Mouse (Mus musculus) embryo, embryonic 10 days (tissue): ENCODE measurements around the gene Cds2.
A peak's percentile ranks its signal among the peaks of the same experiment; 100 is the strongest.
"Not testable (repeated sequence)": the region's sequence is repeated elsewhere in the genome, so short reads cannot be mapped to it uniquely, and the experiment has no call there.

ENCODE experiments used
- DNase-seq: peaks from one replicate; pipeline ENCODE4 v3.0.0-alpha.2; 2015; ENCODE audit warnings: low spot score

The Cds2 gene

DNA sequence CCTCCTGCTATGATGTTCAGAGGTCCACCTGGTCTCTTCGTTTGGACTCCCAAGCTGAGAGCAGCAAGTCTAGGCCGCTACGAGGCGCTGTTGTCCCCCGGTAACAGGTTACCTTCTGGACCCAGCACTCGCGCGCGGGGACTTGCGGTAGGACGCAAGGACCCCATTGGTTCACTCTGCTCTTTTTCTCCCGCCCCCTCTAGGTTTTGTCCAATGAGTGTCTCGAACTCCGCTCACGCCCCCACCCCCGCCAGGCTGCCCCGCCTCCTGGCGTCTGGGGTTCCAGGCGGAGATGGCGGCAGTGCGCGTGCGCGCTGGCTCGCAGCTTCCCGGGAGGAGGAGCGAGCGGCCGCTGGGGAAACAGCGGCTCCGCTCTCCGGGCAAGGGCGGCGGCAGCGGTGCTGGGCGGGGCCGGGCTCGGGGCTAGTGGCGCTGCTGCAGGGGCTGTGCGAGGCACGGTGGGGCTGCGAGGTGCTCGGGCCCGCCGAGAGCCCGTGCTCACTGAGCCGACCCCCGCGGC lies at the start of gene Cds2:
Cds2 (plus strand) TSS at position 270 of the 520 bp plus-strand sequence.
- DNase-seq, result peak; percentile 99

DNA sequence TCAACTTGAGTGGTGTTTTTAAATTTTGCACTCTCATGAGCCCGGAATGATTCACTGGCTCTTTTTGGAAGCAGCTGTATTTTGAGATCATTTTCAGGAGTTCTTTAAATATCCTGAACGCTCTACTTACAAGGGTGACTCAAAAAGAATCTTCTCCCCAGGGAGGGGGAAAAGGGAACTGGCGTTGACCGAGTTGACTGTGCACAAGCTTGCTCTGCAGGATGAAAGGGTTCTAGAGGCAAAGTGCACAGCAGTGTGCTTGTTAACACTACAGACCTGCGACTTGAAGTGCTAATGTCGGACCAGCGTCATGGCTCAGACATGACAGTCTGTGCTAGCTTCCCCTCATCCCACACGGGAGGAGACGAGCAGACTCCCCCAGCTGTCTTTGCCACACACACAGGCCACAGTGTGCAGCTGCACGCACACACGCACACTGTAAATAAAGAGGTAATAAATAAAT lies 41.3 kb upstream of the Cds2 start:
- DNase-seq, result no peak

DNA sequence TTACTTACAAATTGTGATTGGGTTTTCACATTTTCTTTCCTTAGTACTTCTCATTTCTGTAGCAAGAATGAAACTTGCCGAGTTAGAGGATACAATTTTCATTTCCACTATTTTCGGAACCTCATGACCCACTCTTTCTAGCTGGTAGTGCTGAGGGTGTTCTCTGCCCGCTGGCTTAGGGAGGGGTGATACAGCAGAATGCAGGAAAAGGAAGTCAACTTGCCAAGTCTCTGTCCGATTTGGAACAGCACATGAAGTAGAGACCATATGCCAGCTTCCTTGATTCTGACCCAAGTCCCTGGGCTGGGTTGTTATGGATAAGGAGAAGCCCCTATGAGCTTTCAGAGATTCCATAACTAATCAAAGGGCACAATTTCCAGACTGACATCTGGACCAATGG lies 38.6 kb upstream of the Cds2 start:
- DNase-seq, result no peak

GRCm38 (mm10) chr2:132232413-132232945 lies 30.5 kb upstream of the Cds2 start:
- DNase-seq, result no peak

DNA sequence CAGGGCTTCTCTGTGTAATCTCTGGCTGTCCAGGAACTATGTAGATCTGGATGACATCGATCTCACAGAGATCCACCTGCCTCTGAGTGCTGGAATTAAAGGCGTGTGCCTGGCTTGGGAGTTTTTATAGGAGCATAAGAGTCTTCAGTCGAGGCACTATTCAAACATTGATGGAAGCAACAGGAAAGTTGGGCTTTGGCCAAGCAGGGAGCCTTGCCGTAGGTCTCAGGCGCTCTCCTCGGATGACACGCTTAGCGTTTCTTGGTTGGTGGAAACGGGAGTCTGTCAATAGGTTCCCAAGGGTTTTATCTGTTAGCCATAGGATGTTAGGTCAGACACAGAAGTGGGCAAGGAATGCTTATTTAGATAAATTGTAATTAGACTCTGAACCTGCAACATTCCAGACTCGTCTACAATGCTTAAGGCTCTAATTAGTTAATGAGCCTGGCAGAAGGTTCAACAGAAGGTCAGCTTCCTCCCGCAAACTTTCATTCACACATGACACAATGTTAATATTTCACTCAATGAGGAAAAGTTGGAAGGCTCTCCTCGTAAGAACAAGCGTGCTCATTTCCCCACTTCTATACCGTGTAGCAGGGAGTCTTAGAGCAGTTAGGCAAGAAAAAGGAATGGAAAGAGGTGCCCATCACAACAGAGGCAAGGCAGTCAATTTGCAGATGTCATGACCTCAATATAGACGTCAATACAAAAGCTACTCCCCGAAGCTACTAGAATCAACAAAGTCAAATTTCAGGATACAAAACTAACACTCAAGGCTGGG lies 28.8 kb upstream of the Cds2 start:
- DNase-seq, result no peak

DNA sequence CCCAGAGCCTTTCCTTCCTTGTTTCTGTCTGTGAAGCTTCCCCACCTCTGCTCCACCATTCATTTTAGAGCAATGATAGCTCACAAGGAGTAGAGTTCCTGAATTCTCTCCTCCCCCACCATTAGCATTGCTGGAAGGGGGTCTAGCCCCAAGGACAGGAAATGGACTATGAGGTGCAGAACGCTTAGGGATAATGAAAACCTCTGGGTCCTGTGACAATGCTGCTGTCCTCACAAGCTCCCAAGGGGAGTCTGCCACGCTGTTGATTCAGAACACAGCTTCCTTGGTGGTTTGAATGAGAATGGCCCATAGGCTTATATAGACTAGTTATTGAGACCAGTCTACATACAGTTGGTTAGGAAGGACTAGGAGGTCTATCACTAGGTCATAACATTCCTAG lies 27.7 kb upstream of the Cds2 start:
- no peak for DNase-seq

- no peak for DNase-seq
Measured at GRCm38 (mm10) chr2:132235975-132236374, 27.0 kb upstream of the Cds2 start.

DNA sequence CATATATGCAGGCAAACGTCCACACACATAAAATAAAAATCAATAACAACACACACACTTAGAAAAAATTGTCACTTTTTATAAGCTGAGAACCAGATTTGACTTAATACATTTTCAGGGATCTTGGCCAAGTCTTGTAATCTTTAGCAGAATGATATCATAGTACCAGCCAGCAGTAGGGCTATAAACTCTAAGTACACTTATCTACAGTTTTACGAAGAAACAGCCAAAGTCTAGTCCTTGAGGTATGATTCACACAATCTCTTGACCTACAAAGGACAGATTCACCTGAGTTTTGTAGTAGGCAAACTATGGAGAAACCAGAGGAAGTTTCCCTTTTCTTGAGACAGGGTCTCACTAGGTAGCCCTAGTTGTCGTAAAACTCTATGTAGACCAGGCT lies 23.5 kb upstream of the Cds2 start:
- not testable (repeated sequence) for DNase-seq

GRCm38 (mm10) chr2:132240457-132240856 lies 22.5 kb upstream of the Cds2 start:
- peak; percentile 73 for DNase-seq

DNA sequence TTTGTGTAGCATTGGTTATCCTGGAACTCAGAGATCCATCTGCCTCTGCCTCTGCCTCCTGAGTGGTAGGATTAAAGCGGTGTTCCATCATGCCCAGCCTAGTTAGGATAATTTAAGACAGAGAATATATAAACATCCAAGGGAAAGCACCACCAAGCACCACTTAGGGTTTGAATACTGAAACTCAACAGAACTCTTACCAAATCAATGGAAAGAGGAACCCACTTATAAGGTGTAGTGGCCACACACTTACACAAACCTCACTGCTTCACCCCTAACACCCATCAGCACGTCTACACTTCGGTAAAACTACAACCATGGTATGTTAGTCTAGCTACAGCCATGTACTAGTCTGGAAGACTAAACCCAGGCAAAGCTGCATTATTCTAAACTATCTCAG lies 19.6 kb upstream of the Cds2 start:
- DNase-seq, result no peak

- DNase-seq, result peak; percentile 100
Measured at GRCm38 (mm10) chr2:132247539-132248313, 15.2 kb upstream of the Cds2 start, which contains the start of gene Tmem230. Gene Tmem230, minus strand, starts transcription at chr2:132247807.

DNA sequence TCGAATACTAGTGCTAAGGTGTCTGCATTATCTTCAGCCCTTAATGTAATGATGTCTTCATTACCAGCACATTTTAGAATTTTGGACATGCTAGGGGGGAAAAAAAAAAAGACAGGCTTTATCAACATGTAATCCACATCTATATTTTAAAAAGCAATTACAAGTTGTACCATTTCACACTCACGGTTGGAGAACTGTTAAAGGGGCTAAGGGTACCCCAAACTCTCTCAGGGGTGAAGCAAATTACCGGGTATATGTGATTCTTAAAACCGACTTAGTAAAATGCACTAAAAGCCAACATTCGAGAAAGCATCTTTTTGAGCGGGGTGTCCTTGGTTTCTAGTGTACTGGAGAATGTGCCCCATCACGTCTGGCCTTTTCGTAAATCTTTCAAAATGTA lies 11.0 kb upstream of the Cds2 start:
- no peak for DNase-seq

DNA sequence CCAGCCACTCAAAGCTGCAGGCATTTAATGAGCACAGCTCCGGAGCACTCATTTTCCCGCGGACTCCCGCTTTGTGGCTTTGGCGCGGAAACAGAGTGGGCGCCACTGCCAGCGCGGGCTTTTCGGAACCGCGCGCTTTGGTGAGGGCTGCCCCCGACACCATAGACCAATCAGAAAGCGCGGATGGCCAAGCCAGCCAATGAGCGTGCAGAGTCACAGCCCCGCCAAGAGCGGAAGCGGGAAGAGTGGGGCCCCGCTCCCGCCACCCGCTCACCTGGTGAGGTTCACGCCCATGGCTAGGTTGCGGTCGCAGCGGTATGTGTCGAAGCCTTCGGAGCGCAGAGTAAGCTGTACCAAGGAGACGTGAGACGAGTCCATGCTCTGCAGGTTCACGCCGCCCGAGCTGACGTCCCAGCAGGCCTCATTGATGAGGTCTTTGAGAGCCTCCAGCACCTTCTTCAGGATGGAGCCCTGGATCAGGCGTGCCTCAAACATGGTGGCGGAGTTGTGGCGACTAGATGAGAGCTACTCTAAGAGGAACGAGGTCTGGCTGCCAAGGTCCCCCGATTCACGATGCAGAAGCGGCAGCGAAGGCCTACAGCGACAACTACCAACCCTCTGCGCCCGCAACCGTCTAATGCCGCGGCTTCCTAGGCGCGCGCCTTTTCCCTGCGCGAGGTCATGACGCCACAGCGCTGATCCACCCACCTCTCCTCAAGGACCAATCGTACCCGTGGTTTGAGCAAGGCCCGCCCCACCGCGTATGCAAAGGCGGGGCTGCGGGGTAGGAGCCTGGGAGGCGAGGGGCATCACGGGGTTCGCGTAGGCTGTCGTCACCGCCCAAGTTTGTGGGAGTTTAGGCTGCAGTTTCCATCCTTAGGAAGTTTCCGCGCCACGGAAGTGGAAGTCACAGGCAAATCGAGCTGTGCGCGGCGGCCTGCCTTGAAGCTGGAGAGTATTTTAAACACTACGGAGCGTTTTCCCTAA lies 10.1 kb upstream of the Cds2 start, which contains the start of gene Pcna:
Pcna (minus strand) TSS at position 773 of the 987 bp plus-strand sequence.
- DNase-seq, result peak; percentile 99

GRCm38 (mm10) chr2:132253603-132254002 lies 9.3 kb upstream of the Cds2 start:
- DNase-seq, result no peak

DNA sequence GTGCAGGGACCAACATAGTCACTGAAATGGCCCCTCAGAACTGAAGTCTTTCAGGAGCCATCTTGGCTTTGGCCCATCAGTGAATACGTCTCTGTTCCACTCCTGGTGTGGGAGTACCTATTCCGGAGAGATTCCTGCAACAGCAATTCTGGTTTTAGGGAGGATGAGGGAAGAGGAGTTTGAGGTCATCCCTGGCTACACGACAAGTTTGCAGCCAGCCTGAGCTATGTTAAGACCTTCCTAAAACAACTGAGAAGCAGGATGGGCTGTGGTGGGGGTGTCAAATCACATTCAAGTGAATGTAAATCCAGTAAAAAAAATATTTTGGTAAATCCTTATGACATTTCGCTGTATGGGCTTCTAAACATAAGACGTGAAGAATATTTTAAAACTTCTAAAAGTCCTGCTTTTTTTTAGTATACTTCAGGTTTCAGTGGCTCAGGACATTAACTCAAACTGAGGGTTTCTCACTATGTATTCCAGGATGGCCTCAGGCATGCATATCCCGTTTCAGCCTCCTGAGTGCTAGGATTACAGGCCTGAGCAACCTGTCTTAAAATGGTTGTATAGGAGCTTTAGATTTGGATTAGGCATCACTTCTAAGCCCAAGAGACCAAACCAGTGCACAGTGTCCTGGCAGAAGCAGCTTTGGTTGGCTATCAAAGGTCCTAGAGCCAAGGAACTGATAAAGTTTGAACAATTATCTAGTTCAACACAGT lies 5.4 kb upstream of the Cds2 start:
- no peak for DNase-seq

DNA sequence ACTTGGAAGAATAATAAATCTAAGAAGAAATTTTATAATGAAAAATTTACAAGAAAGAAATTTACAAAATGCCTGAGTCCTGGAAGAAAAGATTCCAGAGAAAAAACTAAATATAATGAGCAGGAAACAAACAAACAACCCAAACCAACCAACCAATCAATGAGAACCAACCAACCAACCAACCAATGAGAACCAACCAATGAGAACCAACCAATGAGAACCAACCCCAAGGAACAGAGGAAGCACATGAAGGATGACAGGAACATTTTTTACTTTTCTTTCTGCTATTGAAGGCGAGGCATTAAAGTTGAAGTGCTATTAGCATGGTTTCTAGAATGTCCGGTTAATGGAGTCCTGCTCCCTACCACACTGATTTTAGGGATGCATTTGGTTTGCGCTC lies 2.3 kb upstream of the Cds2 start:
- DNase-seq, result no peak

GRCm38 (mm10) chr2:132262175-132262574 lies 773 bp upstream of the Cds2 start:
- no peak for DNase-seq

DNA sequence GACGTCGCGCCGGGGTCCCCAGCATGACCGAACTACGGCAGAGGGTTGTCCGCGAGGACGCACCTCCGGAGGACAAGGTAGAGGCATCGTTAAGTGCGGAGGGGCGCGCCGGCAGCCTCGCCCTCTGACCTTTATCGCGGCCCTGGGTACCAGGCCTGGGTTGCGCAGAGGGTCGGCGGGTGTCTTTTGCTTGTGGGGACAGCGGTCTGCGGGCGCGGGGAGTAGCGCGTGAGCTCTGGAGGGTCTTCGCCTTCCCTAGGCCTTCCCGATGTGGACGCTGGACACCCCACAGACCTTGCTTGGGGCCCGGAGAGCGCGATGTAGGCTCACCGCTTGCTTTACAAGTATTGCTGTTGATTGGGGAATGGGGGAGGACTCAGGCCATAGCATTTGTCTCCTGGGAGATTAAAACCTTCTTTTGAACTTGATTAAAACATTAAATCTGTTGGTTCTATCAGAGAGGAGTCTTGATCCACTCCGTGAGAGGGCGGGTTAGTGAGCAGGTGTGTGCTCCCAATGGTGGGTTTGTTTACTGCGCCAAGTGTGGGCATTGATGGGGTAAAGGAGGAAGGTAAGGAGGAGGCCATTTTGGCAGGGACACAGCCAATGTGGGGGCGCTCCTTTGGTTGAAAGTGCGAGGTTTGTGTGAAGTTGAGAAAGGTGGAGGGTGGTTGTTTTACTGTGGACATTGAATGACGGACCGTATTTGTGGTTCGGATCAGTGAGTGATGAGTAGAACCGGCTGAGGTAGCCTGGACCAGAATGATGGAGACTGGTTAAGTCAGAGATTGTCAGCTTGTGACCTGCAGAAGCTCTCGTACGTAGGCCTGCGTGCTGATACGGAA lies 695 bp downstream of the Cds2 start:
- DNase-seq, result peak; percentile 34

DNA sequence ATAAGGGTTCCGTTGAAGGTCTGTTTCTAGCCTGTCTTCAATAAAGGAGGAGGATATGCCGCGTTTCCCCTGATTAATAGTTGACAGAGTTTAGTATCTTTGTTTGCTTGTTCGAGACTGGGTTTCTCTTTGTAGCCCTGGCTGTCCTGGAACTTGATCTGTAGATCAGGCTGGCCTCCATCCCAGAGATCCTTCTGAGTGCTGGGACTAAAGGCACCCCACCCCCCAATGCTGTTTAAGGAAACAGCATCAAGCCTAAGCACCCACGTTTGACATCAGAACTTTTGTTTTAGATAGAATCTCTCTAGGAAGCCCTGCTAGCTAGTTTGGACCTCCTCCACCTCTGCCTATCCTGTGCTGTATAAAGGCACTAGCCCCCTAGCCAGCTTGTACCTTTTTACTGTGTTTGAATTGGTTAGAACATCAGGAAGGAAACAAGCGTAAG lies 1.3 kb downstream of the Cds2 start:
- DNase-seq, result no peak

GRCm38 (mm10) chr2:132265196-132265595 lies 2.2 kb downstream of the Cds2 start:
- DNase-seq, result no peak
